8 mouse cellular contexts compared by ENCODE assay signal in the genomic region with DNA sequence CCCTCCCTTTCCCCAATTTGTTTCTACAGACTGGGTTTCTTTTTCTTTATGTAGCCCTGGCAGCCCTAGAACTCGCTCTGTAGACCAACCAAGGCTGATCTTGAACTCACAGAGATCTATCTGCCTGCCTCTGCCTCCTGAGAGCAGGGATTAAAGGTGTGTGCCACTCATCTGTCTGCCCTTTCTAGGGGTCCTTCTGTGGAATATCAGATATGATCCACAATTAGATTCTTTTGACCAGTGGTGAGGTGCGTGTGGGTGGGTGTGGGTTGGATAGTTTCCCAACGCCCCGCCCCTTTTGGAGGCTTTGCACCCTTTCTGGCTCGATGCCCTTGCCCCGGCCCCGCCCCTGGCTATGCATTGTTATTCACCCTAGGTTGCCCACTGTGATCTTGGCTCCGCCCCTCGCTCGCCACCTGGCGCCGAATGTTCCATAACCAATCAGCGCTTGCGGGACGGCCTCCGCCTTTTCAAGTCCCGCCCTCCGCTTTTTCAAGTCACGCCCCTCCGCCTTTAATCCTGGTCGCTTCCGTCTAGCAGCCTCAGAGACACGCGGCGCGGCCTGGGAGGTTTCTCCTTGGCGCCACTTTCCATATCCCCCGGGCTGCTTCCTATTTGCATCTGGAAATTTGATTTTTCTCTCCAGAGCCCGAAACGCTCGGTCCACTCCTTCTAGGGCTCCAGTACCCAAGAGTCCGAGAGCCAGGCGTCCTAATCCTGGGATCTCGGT. TPM values are rescaled to one million over a fixed set of nuclear protein-coding genes. Genes with fewer than 3 reads are reported as not detected.
DNase-seq lines count a peak whose midpoint lies in the region; ATAC-seq lines count a peak whose summit lies in the region.

A gene (plus strand): TSS at position 516 of the 730 bp plus-strand sequence.

- H3K4me1 ChIP-seq in megakaryocyte, embryonic 14.5 days: peaks cover 63% of the 10 kb centered on the region

- DNase-seq in WW6 (ENCODE audit: low read depth, low spot score): peak; percentile 99
- DNase-seq in gastrocnemius, adult 8-10 months (ENCODE audit: low spot score in 2 of 2): peak; percentile 86 to 89
- peak; percentile 73 for DNase-seq in hindlimb bud, embryonic 11.5 days (ENCODE audit: extremely low spot score, low read depth, low spot score)
- peak; percentile 43 to 71 for DNase-seq in left cerebral cortex, adult 8-10 months (ENCODE audit: low spot score in 2 of 2)
- peak; percentile 79 to 82 for DNase-seq in right cerebral cortex, postnatal 10 days (ENCODE audit: low spot score in 2 of 2)
- DNase-seq in urinary bladder, postnatal 25 days (ENCODE audit: low spot score): peak; percentile 92

- H3K27me3 ChIP-seq in megakaryocyte, embryonic 14.5 days (replicated peaks): no peaks in the 10 kb centered on the region

- peak within 1 kb of the TSS; percentile 98 for H3K4me3 ChIP-seq in megakaryocyte, embryonic 14.5 days (replicated peaks)

- ATAC-seq in common myeloid progenitor, adult 5-6 weeks (replicated peaks; ENCODE audit: low read depth, poor library complexity, severe bottlenecking): peak; percentile 82

- peaks cover 11% of the 10 kb centered on the region for H3K36me3 ChIP-seq in megakaryocyte, embryonic 14.5 days (replicated peaks; ENCODE audit: low read length)

- H3K9me3 ChIP-seq in megakaryocyte, embryonic 14.5 days: no peaks in the 10 kb centered on the region

RNA-seq across cellular contexts. Expression of the gene that starts here (rescaled TPM):
- total RNA-seq in common myeloid progenitor, adult 5-6 weeks (2017): 30.6 and 51.4 TPM in 2 replicates
- total RNA-seq in gastrocnemius, adult 8-10 months (2022): 10 to 100 TPM in 3 of 4 experiments, 1 to 10 TPM in 1; 8.7 to 30.2 (median 14.9) TPM
- 1 to 10 TPM; 4.3 to 7.4 (median 7.0) TPM for total RNA-seq in left cerebral cortex, adult 8-10 months (2022)
- 35.2 and 52.2 TPM in 2 replicates for polyA plus RNA-seq in megakaryocyte, embryonic 14.5 days (2012; ENCODE audit: insufficient read depth, low replicate concordance)

Comparison
In these comparisons a context has a peak if more than half of its experiments do, and no peak if none do; other contexts are left out.
1. Peak in every context shown above with its lines: DNase-seq, ATAC-seq and H3K4me3 ChIP-seq.